In genomic region chr16:20496671-20497600, GRCm38 (mm10) we compare ENCODE assay signal across 8 mouse cellular contexts. TPM values are rescaled to one million over a fixed set of nuclear protein-coding genes. Genes with fewer than 3 reads are reported as not detected.
DNase-seq lines count a peak whose midpoint lies in the region; ATAC-seq and TF ChIP-seq lines count a peak whose summit lies in the region.

No protein-coding gene starts in this region.

- peak overlapping the region; percentile 72 for H3K4me2 ChIP-seq in intestine, embryonic 14.5 days (ENCODE audit: low read length)

- no peak overlapping the region for H3K9ac ChIP-seq in intestine, embryonic 14.5 days (ENCODE audit: low read length)

- peak overlapping the region; percentile 70 for H3K27ac ChIP-seq in gastrocnemius, adult 2 months
- H3K27ac ChIP-seq in intestine, embryonic 14.5 days (ENCODE audit: low read depth): no peak overlapping the region
- H3K27ac ChIP-seq in midbrain, embryonic 10.5 days (replicated peaks): no peak overlapping the region

- intact Hi-C loops in gastrocnemius, adult 2 months (cut with DNase I): loop anchor here (1.0 to 5.0 kb wide), 3 partner anchors 50 to 265 kb away; partner anchors contain the start of gene Abcf3
- intact Hi-C loops in left cerebral cortex, postnatal 4 days (cut with DNase I): no loop called here

- peaks cover 17% of the 10 kb centered on the region for H3K36me3 ChIP-seq in intestine, embryonic 14.5 days (ENCODE audit: control insufficient read depth, insufficient read depth, low read length)
- H3K36me3 ChIP-seq in midbrain, embryonic 10.5 days: peaks cover 18% of the 10 kb centered on the region

- no peaks in the 10 kb centered on the region for H3K27me3 ChIP-seq in intestine, embryonic 14.5 days (replicated peaks; ENCODE audit: control insufficient read depth, insufficient read depth, low read length)
- peaks cover 22% of the 10 kb centered on the region for H3K27me3 ChIP-seq in midbrain, embryonic 10.5 days (ENCODE audit: low read depth, poor library complexity, severe bottlenecking)

- DNase-seq in ovary, postnatal 36 days (ENCODE audit: low spot score): peak; percentile 16
- no peak for DNase-seq in ovary, adult 18-20 months (ENCODE audit: low spot score)
- peak; percentile 58 to 68 for DNase-seq in cerebellum, postnatal 25 days
- peak; percentile 56 for DNase-seq in gastrocnemius, adult 2 months
- peak; percentile 57 for DNase-seq in intestine, embryonic 14.5 days (ENCODE audit: low spot score)
- DNase-seq in left cerebral cortex, postnatal 4 days: peak; percentile 41
- DNase-seq in midbrain, embryonic 10.5 days (ENCODE audit: low spot score): peak; percentile 52
- DNase-seq in spleen, postnatal 36 days (ENCODE audit: low spot score in 2 of 2): peak; percentile 64 to 75

- H3K9me3 ChIP-seq in intestine, embryonic 14.5 days (ENCODE audit: control insufficient read depth, low read length): no peaks in the 10 kb centered on the region
- no peaks in the 10 kb centered on the region for H3K9me3 ChIP-seq in midbrain, embryonic 10.5 days (replicated peaks)

- peak overlapping the region; percentile 74 for H3K4me3 ChIP-seq in gastrocnemius, adult 2 months
- H3K4me3 ChIP-seq in intestine, embryonic 14.5 days (ENCODE audit: low read depth, low read length): peak overlapping the region; percentile 32
- H3K4me3 ChIP-seq in midbrain, embryonic 10.5 days: peak overlapping the region; percentile 48

- peak; percentile 17; the same call in 1 of the 2 replicates for ATAC-seq in intestine, embryonic 14.5 days (replicated peaks; ENCODE audit: low FRiP score, low TSS enrichment, low read depth)

- WGBS in intestine, embryonic 14.5 days: 21% methylated on average over 25 of the region's 25 CpGs
- 28% methylated on average over 25 of the region's 25 CpGs for WGBS in midbrain, embryonic 10.5 days

- peak; percentile 90; the same call in 1 of the 2 replicates for TF ChIP-seq CTCF in gastrocnemius, adult 2 months (IDR thresholded peaks at IDR 0.05)

- H3K4me1 ChIP-seq in intestine, embryonic 14.5 days (replicated peaks; ENCODE audit: control insufficient read depth, insufficient read depth, low read length): no peaks in the 10 kb centered on the region; the same call in 1 of the 2 replicates
- H3K4me1 ChIP-seq in midbrain, embryonic 10.5 days: peaks cover 25% of the 10 kb centered on the region

RNA-seq across cellular contexts. Expression of gene Eif2b5, which starts 1.7 kb away (rescaled TPM):
- total RNA-seq in gastrocnemius, adult 2 months (2021): 10 to 100 TPM; 55.7 to 62.8 TPM
- 98.9 and 99.8 TPM in 2 replicates for polyA plus RNA-seq in intestine, embryonic 14.5 days (2014; fragmentation: Nextera tagmentation; extraction: Ambion mirVana)
- total RNA-seq in left cerebral cortex, postnatal 4 days (2021): 10 to 100 TPM; 66.8 to 67.8 TPM
- polyA plus RNA-seq in midbrain, embryonic 10.5 days (2016; fragmentation: Nextera tagmentation; extraction: Ambion mirVana): 151 TPM in 2 replicates

RNA-seq across cellular contexts. Expression of gene Dvl3, which starts 19.8 kb away (rescaled TPM):
- total RNA-seq in gastrocnemius, adult 2 months (2021): 10 to 100 TPM; 30.7 to 31.3 TPM
- polyA plus RNA-seq in intestine, embryonic 14.5 days (2014; fragmentation: Nextera tagmentation; extraction: Ambion mirVana): 24.6 and 26.1 TPM in 2 replicates
- 100 to 1,000 TPM; 103 to 108 TPM for total RNA-seq in left cerebral cortex, postnatal 4 days (2021)
- 28.5 and 37.5 TPM in 2 replicates for polyA plus RNA-seq in midbrain, embryonic 10.5 days (2016; fragmentation: Nextera tagmentation; extraction: Ambion mirVana)

RNA-seq across cellular contexts. Expression of gene Ap2m1, which starts 38.3 kb away (rescaled TPM):
- 100 to 1,000 TPM; 137 to 157 TPM for total RNA-seq in gastrocnemius, adult 2 months (2021)
- polyA plus RNA-seq in intestine, embryonic 14.5 days (2014; fragmentation: Nextera tagmentation; extraction: Ambion mirVana): 630 and 682 TPM in 2 replicates
- total RNA-seq in left cerebral cortex, postnatal 4 days (2021): 100 to 1,000 TPM; 865 to 870 TPM
- polyA plus RNA-seq in midbrain, embryonic 10.5 days (2016; fragmentation: Nextera tagmentation; extraction: Ambion mirVana): 711 and 831 TPM in 2 replicates

RNA-seq across cellular contexts. Expression of gene Abcf3, which starts 51.4 kb away (rescaled TPM):
- 10 to 100 TPM; 59.8 to 70.7 TPM for total RNA-seq in gastrocnemius, adult 2 months (2021)
- 47.9 and 55.5 TPM in 2 replicates for polyA plus RNA-seq in intestine, embryonic 14.5 days (2014; fragmentation: Nextera tagmentation; extraction: Ambion mirVana)
- total RNA-seq in left cerebral cortex, postnatal 4 days (2021): 10 to 100 TPM; 74.7 to 94.0 TPM
- polyA plus RNA-seq in midbrain, embryonic 10.5 days (2016; fragmentation: Nextera tagmentation; extraction: Ambion mirVana): 58.9 and 62.2 TPM in 2 replicates

Comparison
In these comparisons a context has a peak if more than half of its experiments do, and no peak if none do; other contexts are left out.
1. RNA of gene Ap2m1, which starts 38.3 kb away (total RNA-seq): 865 to 870 TPM in left cerebral cortex, postnatal 4 days; 137 to 157 TPM in gastrocnemius, adult 2 months; every median in the first group is over 4 times any median in the second.
2. Peak in every context shown above with its lines, with median percentiles within 50 percentile points of each other: H3K4me3 ChIP-seq.